Mouse (Mus musculus) midbrain, embryonic 13.5 days (tissue): Measurements from ENCODE around the gene Ghdc. TPM values are rescaled to one million over a fixed set of nuclear protein-coding genes. Genes with fewer than 3 reads are reported as not detected.
A peak's percentile ranks its signal among the peaks of the same experiment; 100 is the strongest.

Experiments
- ATAC-seq: fragments of 200-750 bp; cut with Nextera tagmentation; 2 replicates; pipeline ENCODE4 v1.8.0; 2017; ENCODE audit warnings: mild to moderate bottlenecking, moderate TSS enrichment, moderate library complexity
- H3K27ac ChIP-seq: fragments of 300-500 bp; sonication (generic); 2 replicates; pipeline ENCODE4 v1.5.1; 2015; ENCODE audit warnings: inconsistent platforms, mild to moderate bottlenecking, moderate library complexity
- H3K27me3 ChIP-seq: fragments of 300-500 bp; sonication (generic); 2 replicates; pipeline ENCODE4 v1.6.1; 2015; ENCODE audit warnings: mild to moderate bottlenecking, inconsistent platforms
- H3K36me3 ChIP-seq: fragments of 300-500 bp; sonication (generic); 2 replicates; pipeline ENCODE4 v1.6.1; 2015; ENCODE audit warnings: mild to moderate bottlenecking, inconsistent platforms
- H3K4me1 ChIP-seq: fragments of 300-500 bp; sonication (generic); replicated peaks from 2 replicates; pipeline ENCODE4 v1.6.1; 2015; ENCODE audit warnings: inconsistent platforms
- H3K4me2 ChIP-seq: fragments of 300-500 bp; sonication (generic); replicated peaks from 2 replicates; pipeline ENCODE4 v1.6.1; 2015; ENCODE audit warnings: moderate library complexity, mild to moderate bottlenecking, inconsistent platforms
- H3K4me3 ChIP-seq: fragments of 300-500 bp; sonication (generic); replicated peaks from 2 replicates; pipeline ENCODE4 v1.5.1; 2015; ENCODE audit warnings: mild to moderate bottlenecking, inconsistent platforms
- H3K9ac ChIP-seq: fragments of 300-500 bp; sonication (generic); replicated peaks from 2 replicates; pipeline ENCODE4 v1.6.1; 2015; ENCODE audit warnings: mild to moderate bottlenecking, inconsistent platforms
- H3K9me3 ChIP-seq: fragments of 300-500 bp; sonication (generic); 2 replicates; pipeline ENCODE4 v1.6.1; 2016; ENCODE audit warnings: mild to moderate bottlenecking, inconsistent platforms
- WGBS: fragments of 180-500 bp; shearing (Covaris S2); methylation state at CpG from one replicate; pipeline ENCODE4 v1.1.7; 2015; 5-methylcytosine and 5-hydroxymethylcytosine counted together
- polyA plus RNA-seq: library from polyadenylated mRNA; unstranded; fragments of >200 nt; fragmentation: Nextera tagmentation; extraction: Ambion mirVana; gene quantifications from 2 replicates; pipeline ENCODE4 v1.2.1, GENCODE M21; 2015

The Ghdc gene
- polyA plus RNA-seq, 1 experiment from 2014 or later, result 4.0 TPM

- 91% methylated on average over 15 of the region's 15 CpGs for WGBS
- H3K36me3 ChIP-seq, result peaks cover 46% of the 10 kb centered on the region
- H3K9me3 ChIP-seq, result no peaks in the 10 kb centered on the region
Measured at GRCm38 (mm10) chr11:100781763-100782475, 11.2 kb upstream of the Ghdc start.

GRCm38 (mm10) chr11:100780247-100780646, 9.5 kb upstream of the Ghdc start:
- 88% methylated on average over 8 of the region's 8 CpGs for WGBS
- H3K27ac ChIP-seq, result no peak overlapping the region
- no peaks in the 10 kb centered on the region for H3K9me3 ChIP-seq
- peaks cover 38% of the 10 kb centered on the region for H3K36me3 ChIP-seq
- H3K4me1 ChIP-seq, result no peaks in the 10 kb centered on the region
- ATAC-seq, result no peak
- H3K27me3 ChIP-seq, result no peaks in the 10 kb centered on the region
- H3K4me2 ChIP-seq, result no peak overlapping the region
- H3K9ac ChIP-seq, result no peak overlapping the region
- no peak overlapping the region for H3K4me3 ChIP-seq

More at GRCm38 (mm10) chr11:100781763-100782475, 11.2 kb upstream of the Ghdc start:
- ATAC-seq, result no peak
- H3K27ac ChIP-seq, result no peak overlapping the region
- no peak overlapping the region for H3K4me3 ChIP-seq
- no peak overlapping the region for H3K9ac ChIP-seq
- H3K4me2 ChIP-seq, result no peak overlapping the region
- H3K27me3 ChIP-seq, result no peaks in the 10 kb centered on the region
- no peaks in the 10 kb centered on the region for H3K4me1 ChIP-seq

DNA sequence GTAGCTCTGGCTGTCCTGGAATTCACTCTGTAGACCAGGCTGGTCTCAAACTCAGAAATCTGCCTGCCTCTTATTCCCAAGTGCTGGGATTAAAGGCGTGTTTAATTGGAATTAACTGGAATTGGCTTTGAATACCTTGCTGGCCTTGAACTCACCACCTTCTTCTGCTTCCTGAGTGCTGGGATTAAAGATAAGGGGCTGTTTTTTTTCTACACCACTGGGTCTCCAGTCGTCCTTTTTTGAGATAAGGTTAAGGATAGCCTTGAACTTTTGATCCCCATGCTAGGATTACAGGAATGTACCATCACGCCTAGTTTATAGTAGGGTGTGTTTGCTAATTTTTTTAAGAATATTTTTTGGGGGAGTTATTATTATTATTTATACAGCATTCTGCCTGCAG, 7.3 kb upstream of the Ghdc start:
- H3K4me1 ChIP-seq, result no peaks in the 10 kb centered on the region
- no peak overlapping the region for H3K4me2 ChIP-seq
- H3K4me3 ChIP-seq, result no peak overlapping the region
- H3K27me3 ChIP-seq, result no peaks in the 10 kb centered on the region
- H3K36me3 ChIP-seq, result peaks cover 28% of the 10 kb centered on the region
- no peaks in the 10 kb centered on the region for H3K9me3 ChIP-seq
- no peak overlapping the region for H3K9ac ChIP-seq
- no peak overlapping the region for H3K27ac ChIP-seq
- 81% methylated on average over 3 of the region's 3 CpGs for WGBS
- no peak for ATAC-seq

DNA sequence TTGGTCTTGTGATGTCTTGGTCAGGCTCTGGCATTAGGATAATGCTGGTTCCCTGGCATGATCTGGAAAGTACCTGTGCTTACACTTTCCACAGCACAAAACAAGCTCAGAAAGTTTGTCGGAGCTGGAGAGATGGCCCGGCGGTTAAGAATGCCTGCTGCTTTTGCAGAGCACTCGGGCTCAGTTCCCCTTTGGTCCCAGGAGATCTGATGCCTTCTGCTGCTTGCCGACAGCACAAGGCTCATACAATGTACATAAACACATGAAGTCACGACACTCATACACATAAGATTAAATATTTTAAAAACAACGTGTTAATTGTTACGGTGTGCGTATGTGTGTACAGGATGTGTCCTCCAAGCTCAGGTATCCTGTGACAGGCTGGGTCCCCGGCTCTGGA, 5.2 kb upstream of the Ghdc start:
- ATAC-seq, result no peak
- WGBS, result 83% methylated on average over 10 of the region's 10 CpGs
- no peaks in the 10 kb centered on the region for H3K9me3 ChIP-seq
- no peak overlapping the region for H3K9ac ChIP-seq
- 0 out of 2 replicates have a peak, but pooled peaks cover 10% of the 10 kb centered on the region for H3K36me3 ChIP-seq
- no peak overlapping the region for H3K4me2 ChIP-seq
- H3K27me3 ChIP-seq, result no peaks in the 10 kb centered on the region
- 0 out of 2 replicates have a peak, but pooled peaks cover 2% of the 10 kb centered on the region for H3K4me1 ChIP-seq
- H3K27ac ChIP-seq, result no peak overlapping the region
- no peak overlapping the region for H3K4me3 ChIP-seq

DNA sequence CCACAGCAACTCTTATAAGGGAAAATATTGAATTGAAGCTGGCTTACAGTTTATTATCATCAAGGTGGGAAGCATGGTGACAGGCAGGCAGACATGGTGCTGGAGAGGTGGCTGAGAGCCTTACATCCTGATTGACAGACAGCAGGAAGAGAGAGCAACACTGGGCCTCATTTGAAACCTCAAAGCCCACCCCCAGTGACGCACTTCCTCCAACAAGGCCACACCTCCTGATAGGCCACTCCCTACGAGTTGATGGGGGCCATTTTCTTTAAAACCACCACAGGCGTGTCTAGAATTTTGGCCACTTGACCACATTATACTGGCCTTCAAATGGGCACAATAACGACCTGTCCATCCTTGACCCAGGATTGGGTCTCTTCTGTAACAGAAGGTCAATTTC, 3.5 kb upstream of the Ghdc start:
- H3K27ac ChIP-seq, result no peak overlapping the region
- H3K36me3 ChIP-seq, result 0 out of 2 replicates have a peak, but pooled peaks cover 1% of the 10 kb centered on the region
- no peak overlapping the region for H3K4me2 ChIP-seq
- no peak overlapping the region for H3K9ac ChIP-seq
- no peak for ATAC-seq
- H3K9me3 ChIP-seq, result no peaks in the 10 kb centered on the region
- H3K4me1 ChIP-seq, result peaks cover 8% of the 10 kb centered on the region; the same call in 1 of the 2 replicates
- 80% methylated on average over 4 of the region's 4 CpGs for WGBS
- no peaks in the 10 kb centered on the region for H3K27me3 ChIP-seq
- H3K4me3 ChIP-seq, result no peak overlapping the region

- no peaks in the 10 kb centered on the region for H3K27me3 ChIP-seq
- no peak overlapping the region for H3K27ac ChIP-seq
- H3K9ac ChIP-seq, result 0 out of 2 replicates have a peak overlapping the region, but pooled peaks have one; percentile 24
- no peak for ATAC-seq
- 53% methylated on average over 6 of the region's 6 CpGs for WGBS
- H3K36me3 ChIP-seq, result no peaks in the 10 kb centered on the region
- H3K4me1 ChIP-seq, result peaks cover 8% of the 10 kb centered on the region; the same call in 1 of the 2 replicates
- H3K4me2 ChIP-seq, result peak overlapping the region; percentile 51
- H3K4me3 ChIP-seq, result peak overlapping the region; percentile 42
- no peaks in the 10 kb centered on the region for H3K9me3 ChIP-seq
Measured at GRCm38 (mm10) chr11:100769980-100770379, 777 bp downstream of the Ghdc start.

- Histone ChIP-seq H3K9me3 (no peaks in the 10 kb centered on the region), H3K4me3 (no peak overlapping the region), H3K4me1 (peaks cover 8% of the 10 kb centered on the region; the same call in 1 of the 2 replicates), H3K27me3 (no peaks in the 10 kb centered on the region), H3K36me3 (no peaks in the 10 kb centered on the region), H3K9ac (no peak overlapping the region), H3K27ac (no peak overlapping the region), H3K4me2 (no peak overlapping the region)
- WGBS, result 89% methylated on average over 5 of the region's 5 CpGs
- ATAC-seq, result no peak
Measured at GRCm38 (mm10) chr11:100767871-100768270, 2.9 kb downstream of the Ghdc start.

DNA sequence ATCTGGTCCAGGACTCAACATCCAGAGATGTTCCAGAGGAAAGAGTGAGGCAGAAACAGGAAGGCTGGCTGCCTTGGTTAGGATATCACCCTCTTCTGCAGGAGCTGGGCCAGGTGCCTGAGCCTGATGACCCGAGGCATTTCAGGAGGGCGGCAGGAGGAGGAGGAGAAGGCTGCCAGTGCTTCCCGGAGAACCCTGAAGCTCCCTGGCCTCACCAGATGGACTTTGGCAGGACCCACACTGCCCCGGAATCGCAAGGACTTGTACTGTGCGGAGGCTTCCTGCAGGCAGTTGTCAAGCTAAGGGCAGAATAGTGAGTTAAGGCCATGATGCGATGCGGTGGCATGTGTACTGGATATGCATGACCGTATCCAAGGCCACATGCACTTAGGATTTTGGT, 4.0 kb downstream of the Ghdc start:
- Histone ChIP-seq H3K27me3 (peaks cover 6% of the 10 kb centered on the region; the same call in 1 of the 2 replicates), H3K9me3 (no peaks in the 10 kb centered on the region), H3K4me2 (no peak overlapping the region), H3K27ac (no peak overlapping the region), H3K4me1 (peaks cover 8% of the 10 kb centered on the region; the same call in 1 of the 2 replicates), H3K4me3 (no peak overlapping the region), H3K36me3 (no peaks in the 10 kb centered on the region), H3K9ac (no peak overlapping the region)
- 86% methylated on average over 9 of the region's 9 CpGs for WGBS
- no peak for ATAC-seq

DNA sequence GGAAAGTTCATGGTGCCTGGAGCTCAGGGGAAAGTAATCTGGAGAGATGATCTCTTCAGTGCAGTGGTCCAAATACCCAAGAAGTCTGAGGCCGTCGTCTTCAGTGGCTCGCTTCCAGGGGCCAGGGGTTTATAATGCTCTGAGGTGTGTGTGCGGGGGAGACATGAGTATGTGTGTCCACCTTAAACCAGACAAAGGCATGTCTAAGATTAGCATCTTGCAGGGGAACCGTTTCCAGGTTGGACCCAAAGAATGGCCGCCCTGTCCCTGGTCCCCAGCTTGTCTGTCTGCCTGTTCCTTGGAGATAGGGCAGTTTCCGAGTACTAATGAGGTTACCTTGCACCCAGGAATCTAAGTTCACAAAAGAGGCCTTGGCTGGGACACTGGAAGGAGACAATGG, 7.9 kb downstream of the Ghdc start, which contains the start of gene Hcrt:
Gene Hcrt, minus strand, starts transcription at position 101 of the 400 bp plus-strand sequence.
- H3K36me3 ChIP-seq, result no peaks in the 10 kb centered on the region
- peaks cover 11% of the 10 kb centered on the region; the same call in 1 of the 2 replicates for H3K27me3 ChIP-seq
- no peak for ATAC-seq
- 91% methylated on average over 7 of the region's 7 CpGs for WGBS
- peak within 1 kb of the TSS; percentile 22 for H3K27ac ChIP-seq
- peaks cover 29% of the 10 kb centered on the region for H3K4me1 ChIP-seq
- no peaks in the 10 kb centered on the region for H3K9me3 ChIP-seq
- H3K4me2 ChIP-seq, result peak within 1 kb of the TSS; percentile 59
- H3K4me3 ChIP-seq, result peak within 1 kb of the TSS; percentile 39
- peak within 1 kb of the TSS; percentile 54 for H3K9ac ChIP-seq

DNA sequence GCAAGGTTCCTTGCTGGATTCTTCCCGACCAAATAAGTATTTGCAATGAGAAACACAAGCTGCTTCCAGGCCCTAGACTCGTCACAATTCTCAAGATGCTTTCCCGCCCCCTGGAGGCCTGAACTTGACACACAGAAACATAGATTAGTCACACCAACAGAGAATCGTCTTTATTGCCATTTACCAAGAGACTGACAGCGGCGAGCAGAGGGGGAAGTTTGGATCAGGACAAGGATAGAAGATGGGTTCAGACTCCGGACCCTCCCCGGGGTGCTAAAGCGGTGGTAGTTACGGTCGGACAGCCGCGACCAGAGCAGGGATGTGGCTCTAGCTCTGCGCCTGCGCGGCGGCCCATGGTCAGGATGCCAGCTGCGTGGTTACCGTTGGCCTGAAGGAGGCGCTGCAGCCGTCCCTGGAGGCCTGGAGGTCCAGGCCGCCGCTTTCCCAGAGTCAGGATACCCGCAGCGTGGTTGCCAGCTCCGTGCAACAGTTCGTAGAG, 9.2 kb downstream of the Ghdc start:
- peak; percentile 70 for ATAC-seq
- H3K27ac ChIP-seq, result peak overlapping the region; percentile 22
- H3K4me3 ChIP-seq, result peak overlapping the region; percentile 39
- under 1% methylated on average over 27 of the region's 27 CpGs for WGBS
- peaks cover 5% of the 10 kb centered on the region for H3K36me3 ChIP-seq
- H3K9me3 ChIP-seq, result no peaks in the 10 kb centered on the region
- peak overlapping the region; percentile 59 for H3K4me2 ChIP-seq
- peaks cover 30% of the 10 kb centered on the region for H3K4me1 ChIP-seq
- H3K9ac ChIP-seq, result peak overlapping the region; percentile 54
- H3K27me3 ChIP-seq, result peaks cover 11% of the 10 kb centered on the region; the same call in 1 of the 2 replicates

- peak within 1 kb of the TSS; percentile 60 for H3K4me3 ChIP-seq
- peak; percentile 58 for ATAC-seq
- peaks cover 18% of the 10 kb centered on the region for H3K36me3 ChIP-seq
- no peaks in the 10 kb centered on the region for H3K9me3 ChIP-seq
- peaks cover 30% of the 10 kb centered on the region for H3K4me1 ChIP-seq
- H3K9ac ChIP-seq, result peak within 1 kb of the TSS; percentile 77
- peak within 1 kb of the TSS; percentile 66 for H3K27ac ChIP-seq
- H3K4me2 ChIP-seq, result peak within 1 kb of the TSS; percentile 80
- peaks cover 11% of the 10 kb centered on the region; the same call in 1 of the 2 replicates for H3K27me3 ChIP-seq
- WGBS, result under 1% methylated on average over 50 of the region's 51 CpGs
Measured at GRCm38 (mm10) chr11:100759611-100760233, 11.0 kb downstream of the Ghdc start, which contains the start of gene Kcnh4. Kcnh4 (minus strand) TSS chr11:100759942.
